Mouse (Mus musculus): ENCODE data around the gene Gpr152.

Gene Gpr152

GRCm38 (mm10) chr19:4194776-4195650 lies 55.4 kb downstream of the Gpr152 start:
- CTCF ChIA-PET = no interaction called here

Data from spleen, embryonic (tissue).